In the genomic region with DNA sequence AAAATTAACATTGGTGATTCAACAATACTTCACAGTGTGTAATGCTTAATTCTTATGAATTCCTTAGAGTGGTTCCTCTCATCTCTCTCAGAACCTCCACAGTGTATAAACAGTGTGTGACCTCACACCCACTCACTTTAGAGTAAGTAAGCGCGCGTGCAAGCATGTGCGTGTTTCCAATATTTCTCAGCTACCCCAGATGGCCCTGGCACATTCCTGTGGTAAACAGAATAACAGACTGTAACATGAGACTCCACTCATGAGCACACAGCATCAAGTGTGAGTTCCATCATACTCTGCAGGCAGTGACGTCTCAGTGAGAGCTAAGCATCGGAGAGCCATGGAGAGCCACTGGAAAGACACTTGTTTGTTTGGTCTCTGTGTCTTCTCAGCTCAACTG, we compare ENCODE assay signal across 16 mouse cellular contexts.
DNase-seq lines count a peak whose midpoint lies in the region; ATAC-seq and TF ChIP-seq lines count a peak whose summit lies in the region.
"Had no signal": no experiment of that assay in that cellular context is flagged by ENCODE, and none has a peak within 500 bp of the region (broad histone marks: within the 10 kb centered on the region; RNA-seq: fewer than 3 reads in every experiment).

No protein-coding gene starts in this region.

- intact Hi-C loops in gastrocnemius, adult 2 months (cut with DNase I) = no loop called here

- no peak overlapping the region for H3K4me2 ChIP-seq in lung, embryonic 15.5 days
- H3K4me2 ChIP-seq in embryonic facial prominence, embryonic 15.5 days (replicated peaks) = no peak overlapping the region
- H3K4me2 ChIP-seq: hindbrain, embryonic 14.5 days had no signal

- H3K4me3 ChIP-seq in gastrocnemius, adult 2 months = no peak overlapping the region
- H3K4me3 ChIP-seq in lung, embryonic 15.5 days = no peak overlapping the region
- no peak overlapping the region for H3K4me3 ChIP-seq in embryonic facial prominence, embryonic 15.5 days (replicated peaks)
- H3K4me3 ChIP-seq: erythroblast, embryonic 14.5 days; heart, adult 2 months had no signal

- H3K9me3 ChIP-seq in lung, embryonic 15.5 days = no peaks in the 10 kb centered on the region
- no peaks in the 10 kb centered on the region for H3K9me3 ChIP-seq in embryonic facial prominence, embryonic 15.5 days (replicated peaks)

- H3K9ac ChIP-seq in lung, embryonic 15.5 days = no peak overlapping the region
- no peak overlapping the region for H3K9ac ChIP-seq in embryonic facial prominence, embryonic 15.5 days
- H3K9ac ChIP-seq: hindbrain, embryonic 14.5 days had no signal

- peak; percentile 56; the same call in 1 of the 2 replicates for ATAC-seq in lung, embryonic 15.5 days (ENCODE audit: borderline replicate concordance, extremely low read depth, low FRiP score, low TSS enrichment)
- peak; percentile 49; the same call in 1 of the 2 replicates for ATAC-seq in embryonic facial prominence, embryonic 15.5 days (ENCODE audit: insufficient number of reproducible peaks, low FRiP score, low TSS enrichment, low read depth)

- no peaks in the 10 kb centered on the region for H3K36me3 ChIP-seq in lung, embryonic 15.5 days
- H3K36me3 ChIP-seq in embryonic facial prominence, embryonic 15.5 days = no peaks in the 10 kb centered on the region

- H3K4me1 ChIP-seq in lung, embryonic 15.5 days = peaks cover 50% of the 10 kb centered on the region
- H3K4me1 ChIP-seq in embryonic facial prominence, embryonic 15.5 days = peaks cover 26% of the 10 kb centered on the region

- 0 out of 2 replicates have a peak overlapping the region, but pooled peaks have one; percentile 20 for H3K27ac ChIP-seq in gastrocnemius, adult 2 months
- H3K27ac ChIP-seq in lung, embryonic 15.5 days = no peak overlapping the region
- H3K27ac ChIP-seq in embryonic facial prominence, embryonic 15.5 days (replicated peaks) = peak overlapping the region; percentile 65
- H3K27ac ChIP-seq: heart, adult 2 months; hindbrain, embryonic 14.5 days had no signal

- no peak for DNase-seq in gastrocnemius, adult 2 months
- no peak for DNase-seq in gastrocnemius, postnatal 4 days (ENCODE audit: low spot score in 2 of 2)
- DNase-seq in lung, postnatal 25 days (ENCODE audit: low spot score) = no peak
- peak; percentile 36 for DNase-seq in mesoderm, embryonic 11.5 days (ENCODE audit: low read depth, low spot score)
- no peak for DNase-seq in left cerebral cortex, adult 18-20 months (ENCODE audit: low spot score in 2 of 2)
- DNase-seq in cerebellum, postnatal 10 days = no peak
- DNase-seq: cerebellum, postnatal 36 days; heart, adult 2 months; kidney, adult 9 months; layer of hippocampus, adult 9-11 months; left cerebral cortex, postnatal 4 days; right cerebral cortex, postnatal 25 days had no signal

- no peak for TF ChIP-seq CTCF in gastrocnemius, adult 2 months (IDR thresholded peaks at IDR 0.05)

- H3K27me3 ChIP-seq in lung, embryonic 15.5 days = no peaks in the 10 kb centered on the region
- H3K27me3 ChIP-seq in embryonic facial prominence, embryonic 15.5 days = no peaks in the 10 kb centered on the region

- WGBS in lung, embryonic 15.5 days = 39% methylated on average over 6 of the region's 6 CpGs
- WGBS in embryonic facial prominence, embryonic 15.5 days = 20% methylated on average over 6 of the region's 6 CpGs
